Comparison of ENCODE assay signal across 15 mouse cellular contexts in the genomic region with DNA sequence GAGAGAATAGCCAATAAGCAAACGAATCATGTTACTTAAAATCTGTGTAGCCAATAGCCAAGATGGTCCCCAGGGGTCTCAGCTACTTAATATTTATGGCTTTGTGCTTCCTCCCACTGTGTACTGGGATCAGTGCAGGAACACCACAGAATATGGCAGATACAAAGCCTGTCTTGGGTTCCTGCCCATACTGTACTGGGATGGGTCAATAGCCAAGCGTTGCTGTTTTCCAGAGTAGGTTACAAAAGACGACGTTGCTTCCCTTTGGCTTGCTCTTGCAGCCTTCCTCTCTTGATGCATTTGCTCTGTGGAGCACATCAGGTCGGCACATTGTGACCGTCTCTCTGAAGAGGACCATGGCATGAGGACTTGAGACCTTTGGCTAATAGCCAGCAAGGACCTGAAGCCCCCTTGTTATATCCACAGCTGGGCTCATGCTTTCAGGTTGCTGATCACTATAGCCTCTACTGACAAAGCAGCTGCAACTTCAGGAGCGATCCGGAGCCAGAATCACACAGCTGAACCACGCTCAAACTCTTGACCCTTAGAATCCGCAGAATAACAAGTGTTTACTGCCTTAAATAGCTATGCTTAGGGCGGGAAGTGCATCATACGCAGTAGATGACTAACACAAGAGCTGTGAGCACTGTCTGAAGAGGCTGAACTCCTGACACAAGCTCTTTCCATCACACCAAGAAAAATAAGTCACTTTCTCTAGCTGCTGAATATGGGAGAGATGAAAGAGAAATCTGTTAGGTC.
DNase-seq lines count a peak whose midpoint lies in the region; ATAC-seq lines count a peak whose summit lies in the region.
"Had no signal": no experiment of that assay in that cellular context is flagged by ENCODE, and none has a peak within 500 bp of the region (broad histone marks: within the 10 kb centered on the region; RNA-seq: fewer than 3 reads in every experiment).

No protein-coding gene starts in this region.

- H3K4me2 ChIP-seq in hindbrain, embryonic 14.5 days (replicated peaks), result no peak overlapping the region
- H3K4me2 ChIP-seq: liver, embryonic 11.5 days; neural tube, embryonic 13.5 days had no signal

- 88% methylated on average over 12 of the region's 12 CpGs for WGBS in hindbrain, embryonic 10.5 days
- 78% methylated on average over 12 of the region's 12 CpGs for WGBS in hindbrain, embryonic 14.5 days

- peak overlapping the region; percentile 42; the same call in 1 of the 2 replicates for H3K27ac ChIP-seq in hindbrain, embryonic 10.5 days
- H3K27ac ChIP-seq in hindbrain, embryonic 14.5 days, result no peak overlapping the region
- H3K27ac ChIP-seq: embryonic facial prominence, embryonic 10.5 days; midbrain, embryonic 10.5 days had no signal

- ATAC-seq in hindbrain, embryonic 14.5 days (ENCODE audit: low FRiP score), result no peak

- no peak overlapping the region for H3K9ac ChIP-seq in hindbrain, embryonic 14.5 days
- H3K9ac ChIP-seq: neural tube, embryonic 13.5 days had no signal

- H3K4me1 ChIP-seq in hindbrain, embryonic 10.5 days (replicated peaks), result peaks cover 25% of the 10 kb centered on the region
- peaks cover 17% of the 10 kb centered on the region for H3K4me1 ChIP-seq in hindbrain, embryonic 14.5 days (replicated peaks; ENCODE audit: control insufficient read depth, insufficient read depth, low read length)

- H3K36me3 ChIP-seq in hindbrain, embryonic 10.5 days, result no peaks in the 10 kb centered on the region
- no peaks in the 10 kb centered on the region for H3K36me3 ChIP-seq in hindbrain, embryonic 14.5 days (replicated peaks; ENCODE audit: control insufficient read depth, insufficient read depth)
- H3K36me3 ChIP-seq: embryonic facial prominence, embryonic 10.5 days; midbrain, embryonic 10.5 days; neural tube, embryonic 13.5 days had no signal

- H3K9me3 ChIP-seq in hindbrain, embryonic 10.5 days, result no peaks in the 10 kb centered on the region
- no peaks in the 10 kb centered on the region for H3K9me3 ChIP-seq in hindbrain, embryonic 14.5 days (ENCODE audit: control insufficient read depth, low read length)
- H3K9me3 ChIP-seq: embryonic facial prominence, embryonic 10.5 days; midbrain, embryonic 10.5 days; neural tube, embryonic 13.5 days had no signal

- H3K27me3 ChIP-seq in hindbrain, embryonic 10.5 days (ENCODE audit: insufficient read depth, poor library complexity, severe bottlenecking), result no peaks in the 10 kb centered on the region
- H3K27me3 ChIP-seq in hindbrain, embryonic 14.5 days (ENCODE audit: control insufficient read depth, insufficient read depth, low read length), result no peaks in the 10 kb centered on the region
- H3K27me3 ChIP-seq: neural tube, embryonic 13.5 days had no signal

- H3K4me3 ChIP-seq in hindbrain, embryonic 10.5 days, result no peak overlapping the region
- H3K4me3 ChIP-seq in hindbrain, embryonic 14.5 days (replicated peaks; ENCODE audit: low read length), result no peak overlapping the region
- H3K4me3 ChIP-seq: embryonic facial prominence, embryonic 10.5 days; midbrain, embryonic 10.5 days; neural tube, embryonic 13.5 days had no signal

- DNase-seq in hindbrain, embryonic 10.5 days (ENCODE audit: low spot score), result no peak
- DNase-seq in hindbrain, embryonic 14.5 days (ENCODE audit: low spot score), result no peak
- DNase-seq in NIH3T3 (ENCODE audit: low read depth), result peak; percentile 23
- DNase-seq in gastrocnemius, postnatal 10 days, result peak; percentile 41
- DNase-seq in kidney, postnatal 14 days, result peak; percentile 45
- DNase-seq in layer of hippocampus, postnatal 25 days (ENCODE audit: extremely low spot score in 1 of 2, low spot score in 1 of 2), result no peak
- DNase-seq in cerebellum, adult 11 months, result no peak
- DNase-seq in right cerebral cortex, postnatal 36 days (ENCODE audit: low spot score in 2 of 2), result no peak
- DNase-seq: cerebellum, adult 9-11 months; lung, postnatal 10 days; thymus, postnatal 36 days had no signal

Comparison
In these comparisons a context has a peak if more than half of its experiments do, and no peak if none do; other contexts are left out.
1. DNase-seq: peak in NIH3T3 (single experiment), gastrocnemius, postnatal 10 days (single experiment) and kidney, postnatal 14 days (single experiment); none in hindbrain, embryonic 10.5 days (single experiment), hindbrain, embryonic 14.5 days (single experiment), layer of hippocampus, postnatal 25 days (0 of 2), cerebellum, adult 11 months (single experiment) and right cerebral cortex, postnatal 36 days (0 of 2).